Mouse (Mus musculus) stomach, postnatal 0 days (tissue): ENCODE measurements at regions not wholly inside any gene's neighbourhood (a gene's known extent, or its start where the extent isn't known, plus 50 kb on each side); places are given as distances from the start of the nearest gene placed in this dataset.

ENCODE experiments used
- ATAC-seq: fragments of 200-750 bp; cut with Nextera tagmentation; 2 replicates; pipeline ENCODE4 v1.8.0; 2017; ENCODE audit not compliant: low FRiP score, low TSS enrichment
- DNase-seq: peaks from one replicate; pipeline ENCODE4 v3.0.0-alpha.2; 2016; ENCODE audit warnings: low spot score
- H3K27ac ChIP-seq: fragments of 300-500 bp; sonication (generic); replicated peaks from 2 replicates; pipeline ENCODE4 v1.5.1; 2014; ENCODE audit warnings: mild to moderate bottlenecking, control low read depth
- H3K27me3 ChIP-seq: fragments of 300-500 bp; sonication (generic); 2 replicates; pipeline ENCODE4 v1.6.1; 2014; ENCODE audit warnings: low read length; ENCODE audit not compliant: control insufficient read depth, insufficient read depth
- H3K36me3 ChIP-seq: fragments of 300-500 bp; sonication (generic); 2 replicates; pipeline ENCODE4 v1.6.1; 2014; ENCODE audit warnings: low read length, mixed read lengths; ENCODE audit not compliant: control insufficient read depth, insufficient read depth
- H3K4me1 ChIP-seq: fragments of 300-500 bp; sonication (generic); replicated peaks from 2 replicates; pipeline ENCODE4 v1.6.1; 2014; ENCODE audit warnings: antibody characterized with exemption; ENCODE audit not compliant: control insufficient read depth, insufficient read depth
- H3K4me2 ChIP-seq: fragments of 300-500 bp; sonication (generic); replicated peaks from 2 replicates; pipeline ENCODE4 v1.6.1; 2014; ENCODE audit warnings: low read depth, mild to moderate bottlenecking, control low read depth, moderate library complexity
- H3K4me3 ChIP-seq: fragments of 300-500 bp; sonication (generic); 2 replicates; pipeline ENCODE4 v1.5.1; 2014; ENCODE audit warnings: low read depth, low read length, control low read depth
- H3K9ac ChIP-seq: fragments of 300-500 bp; sonication (generic); 2 replicates; pipeline ENCODE4 v1.6.1; 2014; ENCODE audit warnings: mild to moderate bottlenecking, low read length, control low read depth, mixed read lengths
- H3K9me3 ChIP-seq: fragments of 300-500 bp; sonication (generic); 2 replicates; pipeline ENCODE4 v1.6.1; 2016; ENCODE audit warnings: low read length; ENCODE audit not compliant: control insufficient read depth
- CTCF ChIP-seq: IDR thresholded peaks from 2 replicates; pipeline ENCODE4 v1.5.1; 2016; ENCODE audit warnings: antibody characterized with exemption, low read depth, mild to moderate bottlenecking, moderate library complexity
- EP300 ChIP-seq: optimal IDR thresholded peaks from 2 replicates; pipeline ENCODE3; 2016; ENCODE audit warnings: antibody characterized with exemption
- WGBS: fragments of 180-500 bp; shearing (Covaris S2); extraction: QIAGEN DNeasy Blood & Tissue Kit; methylation state at CpG from one replicate; pipeline ENCODE4 v1.1.7; 2014; 5-methylcytosine and 5-hydroxymethylcytosine counted together

GRCm38 (mm10) chr3:15202760-15203159 is 129.3 kb downstream of the Gm9733 start:
- H3K4me1 ChIP-seq, result no peaks in the 10 kb centered on the region
- WGBS, result 88% methylated on average over 7 of the region's 7 CpGs
- TF ChIP-seq EP300, result no peak
- TF ChIP-seq CTCF, result no peak

GRCm38 (mm10) chr3:15205266-15206229 is 126.6 kb downstream of the Gm9733 start:
- TF ChIP-seq EP300, result no peak
- no peak for TF ChIP-seq CTCF
- Histone ChIP-seq H3K4me1 (no peaks in the 10 kb centered on the region), H3K9me3 (no peaks in the 10 kb centered on the region), H3K27ac (no peak overlapping the region), H3K27me3 (no peaks in the 10 kb centered on the region), H3K4me2 (no peak overlapping the region), H3K9ac (no peak overlapping the region), H3K36me3 (no peaks in the 10 kb centered on the region), H3K4me3 (no peak overlapping the region)
- ATAC-seq (no peak), DNase-seq (no peak)
- whole genome bisulfite sequencing, result 41% methylated on average over 6 of the region's 6 CpGs

More at GRCm38 (mm10) chr3:15202760-15203159, 129.3 kb downstream of the Gm9733 start:
- no peak overlapping the region for H3K4me2 ChIP-seq
- no peak for ATAC-seq
- no peak overlapping the region for H3K4me3 ChIP-seq
- no peak for DNase-seq
- no peak overlapping the region for H3K27ac ChIP-seq
- no peak overlapping the region for H3K9ac ChIP-seq
- H3K27me3 ChIP-seq, result no peaks in the 10 kb centered on the region
- no peaks in the 10 kb centered on the region for H3K9me3 ChIP-seq
- no peaks in the 10 kb centered on the region for H3K36me3 ChIP-seq

- 82% methylated on average over 3 of the region's 3 CpGs for WGBS
- H3K27ac ChIP-seq, result no peak overlapping the region
- no peak overlapping the region for H3K9ac ChIP-seq
- H3K4me1 ChIP-seq, result no peaks in the 10 kb centered on the region
- TF ChIP-seq EP300, result no peak
- TF ChIP-seq CTCF, result no peak
- no peaks in the 10 kb centered on the region for H3K9me3 ChIP-seq
- H3K4me3 ChIP-seq, result no peak overlapping the region
- no peaks in the 10 kb centered on the region for H3K36me3 ChIP-seq
- no peak overlapping the region for H3K4me2 ChIP-seq
- DNase-seq (no peak), ATAC-seq (no peak)
- H3K27me3 ChIP-seq, result no peaks in the 10 kb centered on the region
These were observed 119.7 kb downstream of the Gm9733 start for GRCm38 (mm10) chr3:15212357-15212756.

GRCm38 (mm10) chr3:15217591-15217990 is 114.5 kb downstream of the Gm9733 start:
- no peaks in the 10 kb centered on the region for H3K9me3 ChIP-seq
- no peak overlapping the region for H3K4me3 ChIP-seq
- TF ChIP-seq EP300 (no peak), CTCF (no peak)
- no peak overlapping the region for H3K27ac ChIP-seq
- H3K27me3 ChIP-seq, result no peaks in the 10 kb centered on the region
- ATAC-seq (no peak), DNase-seq (no peak)
- no peaks in the 10 kb centered on the region for H3K36me3 ChIP-seq
- H3K4me2 ChIP-seq, result no peak overlapping the region
- H3K4me1 ChIP-seq, result no peaks in the 10 kb centered on the region
- no peak overlapping the region for H3K9ac ChIP-seq

- no peaks in the 10 kb centered on the region for H3K27me3 ChIP-seq
- no peak overlapping the region for H3K27ac ChIP-seq
- H3K4me1 ChIP-seq, result no peaks in the 10 kb centered on the region
- no peaks in the 10 kb centered on the region for H3K9me3 ChIP-seq
- DNase-seq (no peak), ATAC-seq (no peak)
- no peak overlapping the region for H3K4me3 ChIP-seq
- H3K9ac ChIP-seq, result no peak overlapping the region
- no peaks in the 10 kb centered on the region for H3K36me3 ChIP-seq
- no peak overlapping the region for H3K4me2 ChIP-seq
- 76% methylated on average over 2 of the region's 2 CpGs for WGBS
- TF ChIP-seq EP300, result no peak
- no peak for TF ChIP-seq CTCF
These were observed 112.8 kb downstream of the Gm9733 start for GRCm38 (mm10) chr3:15219275-15219674.

GRCm38 (mm10) chr3:15223266-15223665 is 108.8 kb downstream of the Gm9733 start:
- 79% methylated on average over 6 of the region's 6 CpGs for WGBS
- TF ChIP-seq CTCF (no peak), EP300 (no peak)
- no peak for ATAC-seq

More at GRCm38 (mm10) chr3:15223266-15223665, 108.8 kb downstream of the Gm9733 start:
- Histone ChIP-seq H3K4me3 (no peak overlapping the region), H3K4me2 (no peak overlapping the region), H3K4me1 (no peaks in the 10 kb centered on the region), H3K9ac (no peak overlapping the region), H3K9me3 (no peaks in the 10 kb centered on the region), H3K27ac (no peak overlapping the region), H3K27me3 (no peaks in the 10 kb centered on the region), H3K36me3 (no peaks in the 10 kb centered on the region)
- no peak for DNase-seq
